Mouse (Mus musculus) liver, embryonic 15.5 days (tissue): ENCODE results near the gene Stat5a. TPM values are rescaled to one million over a fixed set of nuclear protein-coding genes. Genes with fewer than 3 reads are reported as not detected.

Source experiments
- ATAC-seq: fragments of 200-750 bp; cut with Nextera tagmentation; 2 replicates; pipeline ENCODE4 v1.8.0; 2017; ENCODE audit warnings: moderate number of reproducible peaks, mild to moderate bottlenecking, moderate library complexity; ENCODE audit not compliant: insufficient read depth
- H3K27ac ChIP-seq: fragments of 300-500 bp; sonication (generic); replicated peaks from 2 replicates; pipeline ENCODE4 v1.5.1; 2015; ENCODE audit warnings: mild to moderate bottlenecking, inconsistent platforms
- H3K27me3 ChIP-seq: fragments of 300-500 bp; sonication (generic); 2 replicates; pipeline ENCODE4 v1.6.1; 2015; ENCODE audit warnings: mild to moderate bottlenecking, inconsistent platforms
- H3K36me3 ChIP-seq: fragments of 300-500 bp; sonication (generic); replicated peaks from 2 replicates; pipeline ENCODE4 v1.6.1; 2015; ENCODE audit warnings: moderate library complexity, mild to moderate bottlenecking, inconsistent platforms
- H3K4me1 ChIP-seq: fragments of 300-500 bp; sonication (generic); replicated peaks from 2 replicates; pipeline ENCODE4 v1.6.1; 2015; ENCODE audit warnings: inconsistent platforms
- H3K4me2 ChIP-seq: fragments of 300-500 bp; sonication (generic); 2 replicates; pipeline ENCODE4 v1.6.1; 2015; ENCODE audit warnings: moderate library complexity, mild to moderate bottlenecking, inconsistent platforms
- H3K4me3 ChIP-seq: fragments of 300-500 bp; sonication (generic); replicated peaks from 2 replicates; pipeline ENCODE4 v1.5.1; 2015; ENCODE audit warnings: mild to moderate bottlenecking, inconsistent platforms
- H3K9ac ChIP-seq: fragments of 300-500 bp; sonication (generic); 2 replicates; pipeline ENCODE4 v1.6.1; 2015; ENCODE audit warnings: moderate library complexity, mild to moderate bottlenecking, inconsistent platforms
- H3K9me3 ChIP-seq: fragments of 300-500 bp; sonication (generic); replicated peaks from 2 replicates; pipeline ENCODE4 v1.6.1; 2016; ENCODE audit warnings: inconsistent platforms
- WGBS: fragments of 180-500 bp; shearing (Covaris S2); methylation state at CpG from one replicate; pipeline ENCODE4 v1.1.7; 2015; ENCODE audit warnings: mixed read lengths; ENCODE audit not compliant: insufficient replicate concordance; 5-methylcytosine and 5-hydroxymethylcytosine counted together
- polyA plus RNA-seq: library from polyadenylated mRNA; unstranded; fragments of >200 nt; fragmentation: Nextera tagmentation; extraction: Ambion mirVana; gene quantifications from 2 replicates; pipeline ENCODE4 v1.2.1, GENCODE M21; 2015

The Stat5a gene
- polyA plus RNA-seq, 1 experiment from 2014 or later = 8.2 TPM

DNA sequence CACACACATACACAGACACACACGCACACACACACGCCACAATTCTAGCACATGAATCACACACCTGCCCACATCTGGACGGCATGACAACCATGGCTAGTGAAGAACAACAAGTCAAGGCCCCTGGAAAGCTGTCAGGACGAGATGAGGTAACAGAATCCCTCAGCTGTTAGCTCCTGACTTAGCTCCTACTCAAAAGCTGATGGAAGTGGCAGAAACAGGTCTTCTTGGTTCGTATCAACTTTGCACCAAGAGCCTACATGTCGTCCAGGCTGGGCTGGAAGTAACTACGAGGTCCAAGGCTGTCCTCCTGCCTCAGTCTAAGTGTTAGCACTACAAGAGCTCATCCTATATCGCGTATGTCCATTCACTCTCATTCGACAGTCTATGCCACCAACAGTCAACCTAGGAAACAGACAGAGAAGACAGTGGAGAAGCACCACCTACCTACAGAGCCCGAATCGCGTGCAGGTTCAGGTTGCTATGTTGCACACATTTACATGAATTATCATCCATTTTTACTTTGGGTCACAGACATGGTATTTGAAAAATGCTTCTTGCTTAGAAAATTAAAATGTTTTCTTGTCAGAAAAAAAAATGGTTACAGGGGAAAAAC, 37.4 kb upstream of the Stat5a start:
- Histone ChIP-seq H3K36me3 (no peaks in the 10 kb centered on the region; the same call in 1 of the 2 replicates), H3K27ac (no peak overlapping the region), H3K9ac (no peak overlapping the region), H3K9me3 (no peaks in the 10 kb centered on the region), H3K4me1 (peaks cover 92% of the 10 kb centered on the region), H3K4me2 (peak overlapping the region; percentile 6; the same call in 1 of the 2 replicates), H3K27me3 (no peaks in the 10 kb centered on the region), H3K4me3 (no peak overlapping the region)
- ATAC-seq = no peak
- WGBS = 73% methylated on average over 13 of the region's 13 CpGs

DNA sequence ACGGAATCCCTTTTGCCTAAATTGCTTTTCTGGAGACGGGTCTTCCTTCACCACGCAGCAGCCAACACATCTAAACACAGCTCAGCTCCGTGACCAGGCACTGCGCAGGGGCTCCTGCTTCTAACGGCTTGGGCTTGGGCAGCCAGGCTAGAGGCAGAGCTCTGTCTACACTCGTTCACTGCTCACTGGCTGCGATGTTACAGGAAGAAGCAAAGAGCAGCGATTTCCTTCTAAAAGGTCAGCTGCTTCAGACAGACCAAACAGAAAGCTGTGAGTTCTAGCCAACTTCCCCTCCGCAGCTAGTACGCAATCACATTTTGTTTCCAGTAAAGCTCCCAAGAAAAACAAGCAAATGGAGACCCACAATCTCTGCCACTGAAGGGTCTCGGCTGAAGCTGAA, 36.8 kb upstream of the Stat5a start:
- Histone ChIP-seq H3K36me3 (no peaks in the 10 kb centered on the region; the same call in 1 of the 2 replicates), H3K27ac (peak overlapping the region; percentile 46), H3K9me3 (no peaks in the 10 kb centered on the region), H3K4me1 (peaks cover 92% of the 10 kb centered on the region), H3K4me2 (peak overlapping the region; percentile 44), H3K9ac (no peak overlapping the region), H3K4me3 (peak overlapping the region; percentile 27; the same call in 1 of the 2 replicates), H3K27me3 (no peaks in the 10 kb centered on the region)
- ATAC-seq = no peak
- WGBS = 20% methylated on average over 12 of the region's 12 CpGs

DNA sequence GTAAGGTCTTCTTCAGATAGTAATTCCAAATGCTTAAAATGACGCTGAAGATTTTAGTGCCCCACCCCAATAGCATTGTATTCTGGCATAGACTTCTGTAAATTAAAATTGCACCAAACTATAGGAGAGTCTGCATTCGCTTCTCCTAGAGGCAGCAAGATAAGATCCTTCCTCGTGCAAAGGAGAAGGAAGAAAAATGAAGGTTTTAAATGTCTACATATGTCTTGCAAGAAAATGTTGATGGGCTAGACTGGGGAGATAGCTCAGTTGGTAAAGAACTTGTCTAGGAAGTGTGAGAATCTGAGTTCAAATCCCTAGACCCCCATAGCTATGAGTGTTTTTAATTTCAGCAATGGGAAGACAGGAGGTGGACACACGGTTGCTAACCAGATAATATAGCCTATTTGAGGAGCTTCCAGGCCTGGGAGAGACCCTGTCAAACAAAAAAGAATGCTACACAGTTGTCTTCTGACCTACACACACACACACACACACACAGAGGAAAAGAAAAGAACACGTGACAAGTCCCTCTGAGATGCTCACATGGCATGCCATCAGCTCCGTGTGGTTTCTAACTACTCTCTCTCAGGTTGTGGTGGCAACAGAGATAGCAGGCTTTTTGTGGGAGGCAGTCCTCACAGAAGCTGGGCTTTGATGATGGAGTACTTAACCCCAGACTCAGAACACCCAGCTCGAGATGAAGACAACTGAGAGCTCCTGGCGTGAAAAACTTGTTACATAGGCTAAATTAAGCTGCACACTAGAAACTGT, 35.4 kb upstream of the Stat5a start:
- Histone ChIP-seq H3K4me1 (peaks cover 92% of the 10 kb centered on the region), H3K4me3 (no peak overlapping the region), H3K36me3 (no peaks in the 10 kb centered on the region; the same call in 1 of the 2 replicates), H3K4me2 (no peak overlapping the region), H3K9ac (no peak overlapping the region), H3K9me3 (no peaks in the 10 kb centered on the region), H3K27me3 (no peaks in the 10 kb centered on the region), H3K27ac (no peak overlapping the region)
- ATAC-seq = no peak
- 24% methylated on average over 8 of the region's 8 CpGs for WGBS

DNA sequence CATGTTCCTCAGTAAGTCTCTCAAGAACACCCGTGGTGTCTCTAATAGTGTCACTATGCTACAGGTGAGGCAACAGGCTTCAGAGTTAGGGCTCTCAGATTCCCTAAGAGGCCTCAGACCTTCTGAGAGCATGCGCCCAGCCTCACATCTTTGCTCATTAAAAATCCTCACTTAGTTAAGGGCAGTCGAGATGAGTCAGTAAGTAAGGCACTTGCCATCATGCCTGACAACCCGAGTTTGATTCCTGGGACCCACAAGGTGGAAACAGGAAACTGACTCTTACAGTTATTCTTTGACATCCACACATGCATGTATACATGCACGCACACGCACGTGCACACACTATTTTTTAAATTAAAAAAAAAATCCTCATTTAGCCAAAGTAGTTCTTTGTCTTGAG, 34.7 kb upstream of the Stat5a start:
- WGBS = 64% methylated on average over 7 of the region's 7 CpGs
- Histone ChIP-seq H3K9me3 (no peaks in the 10 kb centered on the region), H3K4me3 (no peak overlapping the region), H3K36me3 (no peaks in the 10 kb centered on the region; the same call in 1 of the 2 replicates), H3K27me3 (no peaks in the 10 kb centered on the region), H3K4me1 (peaks cover 92% of the 10 kb centered on the region), H3K27ac (no peak overlapping the region; the same call in 1 of the 2 replicates), H3K9ac (no peak overlapping the region), H3K4me2 (no peak overlapping the region)
- no peak for ATAC-seq

DNA sequence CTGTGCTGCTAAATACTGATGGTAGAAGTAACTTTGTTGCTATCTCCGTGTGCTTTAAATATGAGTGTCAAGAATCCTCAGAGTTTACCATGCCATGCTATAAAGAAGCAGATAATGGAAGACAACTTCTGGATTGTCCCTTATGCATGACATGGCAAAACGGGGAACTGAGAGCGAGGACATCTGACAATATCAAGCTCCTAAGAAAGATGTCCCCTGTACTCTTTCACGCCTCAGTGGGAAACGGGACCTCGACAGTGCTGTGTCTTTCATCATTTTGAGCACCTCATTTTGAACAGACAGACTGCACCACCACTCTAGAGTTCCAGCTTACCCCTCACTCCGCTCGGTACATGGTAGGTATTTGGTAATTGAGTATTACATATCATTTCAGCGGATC, 33.7 kb upstream of the Stat5a start:
- 64% methylated on average over 9 of the region's 9 CpGs for WGBS
- no peaks in the 10 kb centered on the region for H3K9me3 ChIP-seq
- no peak for ATAC-seq
- peaks cover 90% of the 10 kb centered on the region for H3K4me1 ChIP-seq
- H3K27me3 ChIP-seq = no peaks in the 10 kb centered on the region
- H3K4me2 ChIP-seq = no peak overlapping the region
- no peak overlapping the region for H3K4me3 ChIP-seq
- no peak overlapping the region for H3K27ac ChIP-seq
- H3K36me3 ChIP-seq = no peaks in the 10 kb centered on the region; the same call in 1 of the 2 replicates
- no peak overlapping the region for H3K9ac ChIP-seq

DNA sequence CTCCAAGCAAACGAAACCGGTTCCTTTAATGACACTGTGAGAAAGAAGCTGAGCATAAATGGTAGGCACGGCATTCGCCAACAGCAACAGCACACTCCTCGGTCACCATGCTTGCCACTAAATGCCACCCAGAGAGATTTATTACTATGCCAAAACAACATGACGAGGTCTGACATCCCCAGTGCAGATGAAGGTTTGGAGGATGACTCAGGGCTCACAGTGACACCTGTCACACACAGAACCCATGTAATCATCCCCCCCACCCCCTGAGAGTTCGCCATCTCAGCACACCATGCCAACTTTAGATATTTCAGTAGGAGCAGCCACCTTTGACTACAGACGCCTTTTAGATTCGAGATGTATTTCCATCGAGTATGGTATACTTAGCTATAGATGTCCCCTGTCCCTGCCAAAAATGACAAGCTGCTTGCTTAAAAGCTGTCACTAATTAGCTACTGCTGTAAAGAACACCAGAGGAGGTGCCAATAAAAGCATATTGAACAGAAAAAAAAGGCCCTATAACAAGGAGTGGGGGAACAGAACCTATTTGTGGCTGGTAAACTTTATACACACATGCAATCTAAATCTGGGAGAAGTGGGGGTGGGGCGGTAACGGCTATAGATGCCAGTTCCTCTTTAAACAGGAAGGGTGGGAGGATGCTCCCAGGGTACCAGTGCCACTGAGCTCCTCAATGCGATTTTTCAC, 32.8 kb upstream of the Stat5a start:
- Histone ChIP-seq H3K9ac (no peak overlapping the region), H3K36me3 (no peaks in the 10 kb centered on the region; the same call in 1 of the 2 replicates), H3K27ac (no peak overlapping the region), H3K9me3 (no peaks in the 10 kb centered on the region), H3K4me2 (no peak overlapping the region), H3K4me3 (no peak overlapping the region), H3K27me3 (no peaks in the 10 kb centered on the region), H3K4me1 (peaks cover 90% of the 10 kb centered on the region)
- 51% methylated on average over 13 of the region's 13 CpGs for WGBS
- no peak for ATAC-seq

DNA sequence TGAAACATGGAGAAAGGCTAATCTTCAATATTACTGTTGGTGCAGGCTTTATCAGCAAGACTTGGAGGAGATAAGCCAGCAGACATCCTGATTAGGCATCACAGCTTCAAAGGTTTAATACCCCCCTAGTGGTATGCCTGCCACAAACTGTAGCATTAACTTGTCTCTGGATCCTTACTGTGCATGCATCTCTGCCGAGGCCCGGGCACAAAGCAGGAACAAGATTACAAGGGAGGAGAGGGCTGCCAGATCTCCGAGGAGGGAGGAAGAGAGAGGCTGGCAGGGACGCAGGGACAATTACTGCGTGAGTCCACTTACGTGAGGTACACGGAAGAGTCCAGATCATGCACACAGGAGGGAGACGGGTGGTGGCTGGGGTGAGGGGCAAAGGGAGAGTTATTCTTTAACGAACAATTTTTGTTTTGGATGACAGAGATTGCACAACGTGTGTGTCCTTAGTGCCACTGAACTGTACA, 30.4 kb upstream of the Stat5a start:
- ATAC-seq = peak; percentile 50; the same call in 1 of the 2 replicates
- no peaks in the 10 kb centered on the region for H3K27me3 ChIP-seq
- H3K36me3 ChIP-seq = no peaks in the 10 kb centered on the region; the same call in 1 of the 2 replicates
- WGBS = 38% methylated on average over 10 of the region's 10 CpGs
- H3K9ac ChIP-seq = no peak overlapping the region
- H3K4me1 ChIP-seq = peaks cover 90% of the 10 kb centered on the region
- peak overlapping the region; percentile 11; the same call in 1 of the 2 replicates for H3K27ac ChIP-seq
- no peaks in the 10 kb centered on the region for H3K9me3 ChIP-seq
- H3K4me3 ChIP-seq = no peak overlapping the region
- H3K4me2 ChIP-seq = no peak overlapping the region

DNA sequence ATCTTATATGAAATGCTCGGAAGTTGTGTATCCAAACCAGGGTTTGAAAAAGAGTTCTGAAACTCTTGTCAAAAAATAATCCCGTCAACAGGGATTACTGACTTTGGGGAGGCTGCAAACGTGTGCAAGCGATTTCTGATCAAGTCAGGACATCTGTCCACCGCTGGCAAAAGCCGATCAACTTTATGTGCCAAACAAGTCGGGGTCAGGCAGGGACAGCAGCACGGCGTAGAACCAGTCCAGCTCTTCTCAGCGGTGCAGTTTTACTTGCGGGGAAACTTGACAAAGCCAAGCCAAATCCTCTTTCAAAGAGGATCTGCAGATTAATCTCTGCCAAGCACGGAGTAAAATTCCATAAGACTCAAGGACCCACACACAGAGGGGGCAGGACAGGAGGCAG, 29.5 kb upstream of the Stat5a start:
- H3K4me2 ChIP-seq = no peak overlapping the region
- no peak overlapping the region for H3K9ac ChIP-seq
- H3K27me3 ChIP-seq = no peaks in the 10 kb centered on the region
- no peaks in the 10 kb centered on the region; the same call in 1 of the 2 replicates for H3K36me3 ChIP-seq
- H3K4me3 ChIP-seq = no peak overlapping the region
- no peaks in the 10 kb centered on the region for H3K9me3 ChIP-seq
- WGBS = 78% methylated on average over 12 of the region's 12 CpGs
- ATAC-seq = no peak
- no peak overlapping the region; the same call in 1 of the 2 replicates for H3K27ac ChIP-seq
- H3K4me1 ChIP-seq = peaks cover 85% of the 10 kb centered on the region

DNA sequence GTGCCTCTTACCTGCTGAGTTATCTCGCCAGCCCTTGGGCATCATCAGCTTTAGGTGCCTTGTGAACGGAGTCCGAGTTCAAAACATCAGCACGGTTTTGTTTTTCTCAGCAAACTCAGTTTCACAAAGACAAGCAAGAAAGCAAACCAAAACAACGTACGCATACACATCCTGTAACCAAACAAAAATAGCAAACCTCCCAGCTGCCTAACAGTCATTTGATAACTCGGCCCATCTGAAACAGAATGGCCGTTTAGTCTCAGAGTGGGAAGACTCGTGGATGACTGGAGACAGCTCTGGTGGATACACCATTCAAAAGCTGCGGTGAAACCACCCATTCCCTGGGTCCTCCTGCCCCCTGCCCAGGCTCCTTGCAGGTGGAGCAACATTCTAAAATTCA, 27.8 kb upstream of the Stat5a start:
- no peak overlapping the region for H3K4me3 ChIP-seq
- no peak overlapping the region for H3K4me2 ChIP-seq
- no peaks in the 10 kb centered on the region for H3K27me3 ChIP-seq
- H3K36me3 ChIP-seq = no peaks in the 10 kb centered on the region; the same call in 1 of the 2 replicates
- peaks cover 72% of the 10 kb centered on the region for H3K4me1 ChIP-seq
- H3K9me3 ChIP-seq = no peaks in the 10 kb centered on the region
- H3K27ac ChIP-seq = no peak overlapping the region
- 73% methylated on average over 10 of the region's 10 CpGs for WGBS
- no peak for ATAC-seq
- H3K9ac ChIP-seq = no peak overlapping the region

DNA sequence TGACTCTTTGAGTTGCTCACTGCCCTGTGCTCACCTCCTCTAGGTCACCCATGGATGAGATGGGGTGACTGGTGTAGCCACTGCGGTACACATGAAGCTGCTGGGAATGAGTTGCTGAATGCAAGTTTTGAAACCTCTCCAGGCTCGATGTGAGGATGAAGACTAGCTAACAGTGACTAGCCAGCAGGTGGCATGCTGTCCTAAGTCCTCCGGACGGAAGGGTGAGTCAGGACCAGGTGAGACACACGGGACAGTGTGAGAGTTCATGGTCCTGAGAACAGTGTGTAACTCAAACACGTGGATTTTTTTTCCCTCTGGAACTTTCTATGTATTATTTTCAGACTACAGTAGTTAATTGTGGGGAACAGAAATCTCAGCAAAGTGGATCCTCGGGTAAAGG, 25.7 kb upstream of the Stat5a start:
- Histone ChIP-seq H3K4me1 (peaks cover 52% of the 10 kb centered on the region), H3K27ac (no peak overlapping the region)

More for the DNA sequence above, 25.7 kb upstream of the Stat5a start:
- Histone ChIP-seq H3K9me3 (0 out of 2 replicates have a peak, but pooled peaks cover 3% of the 10 kb centered on the region), H3K4me2 (no peak overlapping the region), H3K4me3 (no peak overlapping the region), H3K27me3 (no peaks in the 10 kb centered on the region), H3K9ac (no peak overlapping the region), H3K36me3 (0 out of 2 replicates have a peak, but pooled peaks cover 4% of the 10 kb centered on the region)
- WGBS = 59% methylated on average over 7 of the region's 7 CpGs
- ATAC-seq = peak; percentile 47; the same call in 1 of the 2 replicates
